Mouse (Mus musculus): ENCODE measurements around the gene Kazn. TPM values are rescaled to one million over a fixed set of nuclear protein-coding genes. Genes with fewer than 3 reads are reported as not detected.
A peak's percentile ranks its signal among the peaks of the same experiment; 100 is the strongest.

Kazn gene
- polyA plus RNA-seq, 1 experiment from 2014 or later: 12.9 TPM

GRCm38 (mm10) chr4:142156506-142156905 is 82.7 kb downstream of the Kazn start:
- Histone ChIP-seq H3K4me2 (replicated peaks; ENCODE audit: low read depth, low read length) (no peak overlapping the region), H3K9ac (ENCODE audit: low read depth, low read length) (no peak overlapping the region), H3K4me3 (ENCODE audit: low read length) (no peak overlapping the region), H3K4me1 (ENCODE audit: control insufficient read depth, insufficient read depth, low read length) (no peaks in the 10 kb centered on the region), H3K27me3 (ENCODE audit: control insufficient read depth, insufficient read depth, low read length) (no peaks in the 10 kb centered on the region), H3K36me3 (ENCODE audit: control insufficient read depth, insufficient read depth, low read length) (no peaks in the 10 kb centered on the region), H3K9me3 (ENCODE audit: control insufficient read depth, low read length) (peaks cover under 1% of the 10 kb centered on the region; the same call in 1 of the 2 replicates), H3K27ac (ENCODE audit: low read depth, low read length) (no peak overlapping the region)
- WGBS: 79% methylated on average over 5 of the region's 5 CpGs
- no peak for ATAC-seq (ENCODE audit: low FRiP score, low TSS enrichment)

- H3K4me3 ChIP-seq (ENCODE audit: low read length): no peak overlapping the region
- H3K9me3 ChIP-seq (ENCODE audit: control insufficient read depth, low read length): no peaks in the 10 kb centered on the region
- no peaks in the 10 kb centered on the region for H3K4me1 ChIP-seq (ENCODE audit: control insufficient read depth, insufficient read depth, low read length)
- WGBS: 79% methylated on average over 11 of the region's 11 CpGs
- no peak overlapping the region for H3K9ac ChIP-seq (ENCODE audit: low read depth, low read length)
- no peaks in the 10 kb centered on the region; the same call in 1 of the 2 replicates for H3K36me3 ChIP-seq (ENCODE audit: control insufficient read depth, insufficient read depth, low read length)
- no peaks in the 10 kb centered on the region for H3K27me3 ChIP-seq (ENCODE audit: control insufficient read depth, insufficient read depth, low read length)
- H3K4me2 ChIP-seq (replicated peaks; ENCODE audit: low read depth, low read length): no peak overlapping the region
- H3K27ac ChIP-seq (ENCODE audit: low read depth, low read length): no peak overlapping the region
- no peak for ATAC-seq (ENCODE audit: low FRiP score, low TSS enrichment)
These were observed 85.0 kb downstream of the Kazn start for GRCm38 (mm10) chr4:142154246-142154645.

GRCm38 (mm10) chr4:142153526-142153925 is 85.7 kb downstream of the Kazn start:
- Histone ChIP-seq H3K27ac (ENCODE audit: low read depth, low read length) (no peak overlapping the region), H3K4me3 (ENCODE audit: low read length) (no peak overlapping the region), H3K27me3 (ENCODE audit: control insufficient read depth, insufficient read depth, low read length) (no peaks in the 10 kb centered on the region), H3K4me2 (replicated peaks; ENCODE audit: low read depth, low read length) (no peak overlapping the region), H3K9me3 (ENCODE audit: control insufficient read depth, low read length) (no peaks in the 10 kb centered on the region), H3K9ac (ENCODE audit: low read depth, low read length) (no peak overlapping the region), H3K36me3 (ENCODE audit: control insufficient read depth, insufficient read depth, low read length) (peaks cover 6% of the 10 kb centered on the region; the same call in 1 of the 2 replicates), H3K4me1 (ENCODE audit: control insufficient read depth, insufficient read depth, low read length) (no peaks in the 10 kb centered on the region)
- 4% methylated on average over 2 of the region's 2 CpGs for WGBS
- peak; percentile 51 for ATAC-seq (ENCODE audit: low FRiP score, low TSS enrichment)

GRCm38 (mm10) chr4:142152733-142153422 is 86.3 kb downstream of the Kazn start:
- no peak overlapping the region for H3K27ac ChIP-seq (ENCODE audit: low read depth, low read length)
- H3K9ac ChIP-seq (ENCODE audit: low read depth, low read length): no peak overlapping the region
- H3K9me3 ChIP-seq (ENCODE audit: control insufficient read depth, low read length): 0 out of 2 replicates have a peak, but pooled peaks cover 1% of the 10 kb centered on the region
- H3K4me2 ChIP-seq (replicated peaks; ENCODE audit: low read depth, low read length): no peak overlapping the region
- H3K4me1 ChIP-seq (ENCODE audit: control insufficient read depth, insufficient read depth, low read length): no peaks in the 10 kb centered on the region
- WGBS: 72% methylated on average over 8 of the region's 8 CpGs
- H3K27me3 ChIP-seq (ENCODE audit: control insufficient read depth, insufficient read depth, low read length): no peaks in the 10 kb centered on the region
- no peak for ATAC-seq (ENCODE audit: low FRiP score, low TSS enrichment)
- H3K4me3 ChIP-seq (ENCODE audit: low read length): no peak overlapping the region
- H3K36me3 ChIP-seq (ENCODE audit: control insufficient read depth, insufficient read depth, low read length): peaks cover 9% of the 10 kb centered on the region

DNA sequence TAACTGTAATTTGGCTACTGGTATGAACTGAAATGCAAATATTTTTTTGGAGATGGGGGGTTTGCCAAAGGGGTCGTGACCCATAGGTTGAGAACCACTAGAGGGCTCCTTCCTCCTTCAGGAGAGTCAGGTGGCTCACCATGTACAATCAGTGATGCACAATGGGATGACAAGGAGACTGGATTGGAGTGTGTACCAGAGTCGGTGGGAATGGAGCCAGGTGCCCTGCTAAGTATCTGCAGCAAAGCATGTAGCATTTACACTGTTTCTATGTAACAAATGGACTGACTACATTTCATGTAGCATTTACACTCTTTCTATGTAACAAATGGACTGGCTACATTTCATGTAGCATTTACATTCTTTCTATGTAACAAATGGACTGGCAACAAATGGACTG is 89.1 kb downstream of the Kazn start:
- Histone ChIP-seq H3K27me3 (ENCODE audit: control insufficient read depth, insufficient read depth, low read length) (no peaks in the 10 kb centered on the region), H3K9me3 (ENCODE audit: control insufficient read depth, low read length) (0 out of 2 replicates have a peak, but pooled peaks cover 2% of the 10 kb centered on the region), H3K4me1 (ENCODE audit: control insufficient read depth, insufficient read depth, low read length) (no peaks in the 10 kb centered on the region), H3K9ac (ENCODE audit: low read depth, low read length) (no peak overlapping the region), H3K4me3 (ENCODE audit: low read length) (no peak overlapping the region), H3K4me2 (replicated peaks; ENCODE audit: low read depth, low read length) (no peak overlapping the region), H3K27ac (ENCODE audit: low read depth, low read length) (no peak overlapping the region), H3K36me3 (ENCODE audit: control insufficient read depth, insufficient read depth, low read length) (peaks cover 29% of the 10 kb centered on the region)
- WGBS: 88% methylated on average over 2 of the region's 2 CpGs
- no peak for ATAC-seq (ENCODE audit: low FRiP score, low TSS enrichment)

GRCm38 (mm10) chr4:142149202-142149601 is 90.0 kb downstream of the Kazn start:
- 0 out of 2 replicates have a peak, but pooled peaks cover 2% of the 10 kb centered on the region for H3K9me3 ChIP-seq (ENCODE audit: control insufficient read depth, low read length)
- ATAC-seq (ENCODE audit: low FRiP score, low TSS enrichment): no peak
- H3K9ac ChIP-seq (ENCODE audit: low read depth, low read length): no peak overlapping the region
- H3K36me3 ChIP-seq (ENCODE audit: control insufficient read depth, insufficient read depth, low read length): peaks cover 31% of the 10 kb centered on the region
- no peak overlapping the region for H3K4me2 ChIP-seq (replicated peaks; ENCODE audit: low read depth, low read length)
- H3K4me1 ChIP-seq (ENCODE audit: control insufficient read depth, insufficient read depth, low read length): no peaks in the 10 kb centered on the region
- H3K27me3 ChIP-seq (ENCODE audit: control insufficient read depth, insufficient read depth, low read length): no peaks in the 10 kb centered on the region
- no peak overlapping the region for H3K27ac ChIP-seq (ENCODE audit: low read depth, low read length)
- WGBS: 83% methylated on average over 9 of the region's 9 CpGs
- H3K4me3 ChIP-seq (ENCODE audit: low read length): no peak overlapping the region

DNA sequence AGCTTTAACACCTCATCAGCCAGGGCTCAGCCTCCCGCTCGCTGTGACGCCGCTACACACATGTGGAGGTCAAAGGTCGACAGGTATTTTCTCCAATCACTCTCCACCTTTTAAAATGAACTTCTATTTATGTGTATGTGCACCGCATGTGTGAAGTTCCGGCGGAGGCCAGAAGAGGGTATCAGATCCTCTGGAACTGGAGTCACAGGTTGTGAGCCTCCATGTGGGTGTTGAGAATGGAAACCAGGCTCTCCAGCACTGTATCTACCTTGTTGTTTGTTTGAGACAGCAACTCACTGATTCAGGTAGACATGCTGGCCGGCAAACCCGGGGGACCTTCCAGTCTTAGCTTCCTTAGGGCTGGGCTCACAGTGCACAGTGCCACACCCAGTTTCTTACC is 91.5 kb downstream of the Kazn start:
- Histone ChIP-seq H3K27ac (ENCODE audit: low read depth, low read length) (no peak overlapping the region), H3K4me2 (replicated peaks; ENCODE audit: low read depth, low read length) (no peak overlapping the region), H3K27me3 (ENCODE audit: control insufficient read depth, insufficient read depth, low read length) (no peaks in the 10 kb centered on the region), H3K4me3 (ENCODE audit: low read length) (no peak overlapping the region), H3K4me1 (ENCODE audit: control insufficient read depth, insufficient read depth, low read length) (no peaks in the 10 kb centered on the region), H3K9ac (ENCODE audit: low read depth, low read length) (no peak overlapping the region), H3K36me3 (ENCODE audit: control insufficient read depth, insufficient read depth, low read length) (peaks cover 37% of the 10 kb centered on the region), H3K9me3 (ENCODE audit: control insufficient read depth, low read length) (0 out of 2 replicates have a peak, but pooled peaks cover 2% of the 10 kb centered on the region)
- ATAC-seq (ENCODE audit: low FRiP score, low TSS enrichment): no peak
- WGBS: 93% methylated on average over 10 of the region's 10 CpGs

- WGBS: 52% methylated on average over 5 of the region's 5 CpGs
- ATAC-seq (ENCODE audit: low FRiP score, low TSS enrichment): no peak
These were observed 95.1 kb downstream of the Kazn start for GRCm38 (mm10) chr4:142144096-142144495.

GRCm38 (mm10) chr4:142143290-142143689 is 95.9 kb downstream of the Kazn start:
- Histone ChIP-seq H3K9me3 (ENCODE audit: control insufficient read depth, low read length) (0 out of 2 replicates have a peak, but pooled peaks cover 2% of the 10 kb centered on the region), H3K4me1 (ENCODE audit: control insufficient read depth, insufficient read depth, low read length) (no peaks in the 10 kb centered on the region), H3K27ac (ENCODE audit: low read depth, low read length) (no peak overlapping the region), H3K4me2 (replicated peaks; ENCODE audit: low read depth, low read length) (no peak overlapping the region), H3K4me3 (ENCODE audit: low read length) (no peak overlapping the region), H3K27me3 (ENCODE audit: control insufficient read depth, insufficient read depth, low read length) (no peaks in the 10 kb centered on the region), H3K36me3 (ENCODE audit: control insufficient read depth, insufficient read depth, low read length) (peaks cover 38% of the 10 kb centered on the region), H3K9ac (ENCODE audit: low read depth, low read length) (no peak overlapping the region)
- no peak for ATAC-seq (ENCODE audit: low FRiP score, low TSS enrichment)
- WGBS: 94% methylated on average over 6 of the region's 6 CpGs

More at GRCm38 (mm10) chr4:142144096-142144495, 95.1 kb downstream of the Kazn start:
- H3K9me3 ChIP-seq (ENCODE audit: control insufficient read depth, low read length): 0 out of 2 replicates have a peak, but pooled peaks cover 2% of the 10 kb centered on the region
- H3K36me3 ChIP-seq (ENCODE audit: control insufficient read depth, insufficient read depth, low read length): peaks cover 45% of the 10 kb centered on the region
- H3K4me3 ChIP-seq (ENCODE audit: low read length): no peak overlapping the region
- H3K9ac ChIP-seq (ENCODE audit: low read depth, low read length): no peak overlapping the region
- H3K27ac ChIP-seq (ENCODE audit: low read depth, low read length): no peak overlapping the region
- no peaks in the 10 kb centered on the region for H3K27me3 ChIP-seq (ENCODE audit: control insufficient read depth, insufficient read depth, low read length)
- H3K4me2 ChIP-seq (replicated peaks; ENCODE audit: low read depth, low read length): no peak overlapping the region
- no peaks in the 10 kb centered on the region for H3K4me1 ChIP-seq (ENCODE audit: control insufficient read depth, insufficient read depth, low read length)

Measured in kidney, embryonic 14.5 days (tissue).